Mouse (Mus musculus) liver, embryonic 15.5 days (tissue): ENCODE measurements around the gene Gm2000. TPM values are rescaled to one million over a fixed set of nuclear protein-coding genes. Genes with fewer than 3 reads are reported as not detected.
A peak's percentile ranks its signal among the peaks of the same experiment; 100 is the strongest.

Source experiments
- ATAC-seq: fragments of 200-750 bp; cut with Nextera tagmentation; 2 replicates; pipeline ENCODE4 v1.8.0; 2017; ENCODE audit warnings: moderate number of reproducible peaks, mild to moderate bottlenecking, moderate library complexity; ENCODE audit not compliant: insufficient read depth
- H3K27ac ChIP-seq: fragments of 300-500 bp; sonication (generic); replicated peaks from 2 replicates; pipeline ENCODE4 v1.5.1; 2015; ENCODE audit warnings: mild to moderate bottlenecking, inconsistent platforms
- H3K27me3 ChIP-seq: fragments of 300-500 bp; sonication (generic); 2 replicates; pipeline ENCODE4 v1.6.1; 2015; ENCODE audit warnings: mild to moderate bottlenecking, inconsistent platforms
- H3K36me3 ChIP-seq: fragments of 300-500 bp; sonication (generic); replicated peaks from 2 replicates; pipeline ENCODE4 v1.6.1; 2015; ENCODE audit warnings: moderate library complexity, mild to moderate bottlenecking, inconsistent platforms
- H3K4me1 ChIP-seq: fragments of 300-500 bp; sonication (generic); replicated peaks from 2 replicates; pipeline ENCODE4 v1.6.1; 2015; ENCODE audit warnings: inconsistent platforms
- H3K4me2 ChIP-seq: fragments of 300-500 bp; sonication (generic); 2 replicates; pipeline ENCODE4 v1.6.1; 2015; ENCODE audit warnings: moderate library complexity, mild to moderate bottlenecking, inconsistent platforms
- H3K4me3 ChIP-seq: fragments of 300-500 bp; sonication (generic); replicated peaks from 2 replicates; pipeline ENCODE4 v1.5.1; 2015; ENCODE audit warnings: mild to moderate bottlenecking, inconsistent platforms
- H3K9ac ChIP-seq: fragments of 300-500 bp; sonication (generic); 2 replicates; pipeline ENCODE4 v1.6.1; 2015; ENCODE audit warnings: moderate library complexity, mild to moderate bottlenecking, inconsistent platforms
- H3K9me3 ChIP-seq: fragments of 300-500 bp; sonication (generic); replicated peaks from 2 replicates; pipeline ENCODE4 v1.6.1; 2016; ENCODE audit warnings: inconsistent platforms
- WGBS: fragments of 180-500 bp; shearing (Covaris S2); methylation state at CpG from one replicate; pipeline ENCODE4 v1.1.7; 2015; ENCODE audit warnings: mixed read lengths; ENCODE audit not compliant: insufficient replicate concordance; 5-methylcytosine and 5-hydroxymethylcytosine counted together
- polyA plus RNA-seq: library from polyadenylated mRNA; unstranded; fragments of >200 nt; fragmentation: Nextera tagmentation; extraction: Ambion mirVana; gene quantifications from 2 replicates; pipeline ENCODE4 v1.2.1, GENCODE M21; 2015

Gene Gm2000
- polyA plus RNA-seq = 483 and 500 TPM in 2 replicates

GRCm38 (mm10) chr1:156365740-156366139 lies at the start of gene Gm2000:
Gene Gm2000, plus strand, starts transcription at chr1:156366040.
- Histone ChIP-seq H3K4me3 (no peak within 1 kb of the TSS), H3K4me1 (no peaks in the 10 kb centered on the region), H3K27me3 (no peaks in the 10 kb centered on the region), H3K9ac (no peak within 1 kb of the TSS), H3K9me3 (no peaks in the 10 kb centered on the region), H3K36me3 (no peaks in the 10 kb centered on the region), H3K27ac (no peak within 1 kb of the TSS), H3K4me2 (no peak within 1 kb of the TSS)
- no peak for ATAC-seq
- 76% methylated on average over 8 of the region's 8 CpGs for WGBS

- no peaks in the 10 kb centered on the region for H3K9me3 ChIP-seq
- ATAC-seq = no peak
- H3K4me1 ChIP-seq = no peaks in the 10 kb centered on the region
- H3K27me3 ChIP-seq = no peaks in the 10 kb centered on the region
- 63% methylated on average over 9 of the region's 9 CpGs for WGBS
- no peak overlapping the region for H3K9ac ChIP-seq
- no peaks in the 10 kb centered on the region for H3K36me3 ChIP-seq
- H3K4me2 ChIP-seq = no peak overlapping the region
- H3K27ac ChIP-seq = no peak overlapping the region
- H3K4me3 ChIP-seq = no peak overlapping the region
Measured at GRCm38 (mm10) chr1:156323126-156323525, 42.7 kb upstream of the Gm2000 start.

- 52% methylated on average over 4 of the region's 4 CpGs for WGBS
- H3K36me3 ChIP-seq = no peaks in the 10 kb centered on the region
- no peak overlapping the region for H3K9ac ChIP-seq
- no peak for ATAC-seq
- no peak overlapping the region for H3K27ac ChIP-seq
- no peaks in the 10 kb centered on the region for H3K27me3 ChIP-seq
- no peak overlapping the region for H3K4me2 ChIP-seq
- no peaks in the 10 kb centered on the region for H3K4me1 ChIP-seq
- H3K9me3 ChIP-seq = no peaks in the 10 kb centered on the region
- no peak overlapping the region for H3K4me3 ChIP-seq
Measured at GRCm38 (mm10) chr1:156340847-156341246, 25.0 kb upstream of the Gm2000 start.

- no peak for ATAC-seq
- Histone ChIP-seq H3K9ac (no peak overlapping the region), H3K4me1 (no peaks in the 10 kb centered on the region), H3K4me2 (no peak overlapping the region), H3K27me3 (no peaks in the 10 kb centered on the region), H3K4me3 (no peak overlapping the region), H3K27ac (no peak overlapping the region), H3K9me3 (no peaks in the 10 kb centered on the region), H3K36me3 (no peaks in the 10 kb centered on the region)
- WGBS = 52% methylated on average over 4 of the region's 4 CpGs
Measured at GRCm38 (mm10) chr1:156344433-156344832, 21.4 kb upstream of the Gm2000 start.

- 74% methylated on average over 4 of the region's 4 CpGs for WGBS
- Histone ChIP-seq H3K9me3 (no peaks in the 10 kb centered on the region), H3K27me3 (no peaks in the 10 kb centered on the region), H3K36me3 (no peaks in the 10 kb centered on the region), H3K27ac (no peak overlapping the region), H3K4me2 (no peak overlapping the region), H3K9ac (no peak overlapping the region), H3K4me1 (no peaks in the 10 kb centered on the region), H3K4me3 (no peak overlapping the region)
- ATAC-seq = no peak
Measured at GRCm38 (mm10) chr1:156345633-156346032, 20.2 kb upstream of the Gm2000 start.

- WGBS = 55% methylated on average over 4 of the region's 4 CpGs
- no peak for ATAC-seq
- Histone ChIP-seq H3K9me3 (no peaks in the 10 kb centered on the region), H3K4me1 (no peaks in the 10 kb centered on the region), H3K4me3 (no peak overlapping the region), H3K4me2 (no peak overlapping the region), H3K27ac (no peak overlapping the region), H3K36me3 (no peaks in the 10 kb centered on the region), H3K27me3 (no peaks in the 10 kb centered on the region), H3K9ac (no peak overlapping the region)
Measured at GRCm38 (mm10) chr1:156349031-156349430, 16.8 kb upstream of the Gm2000 start.

- H3K9me3 ChIP-seq = no peaks in the 10 kb centered on the region
- no peak overlapping the region for H3K4me2 ChIP-seq
- ATAC-seq = no peak
- H3K27ac ChIP-seq = no peak overlapping the region
- no peak overlapping the region for H3K4me3 ChIP-seq
- H3K4me1 ChIP-seq = no peaks in the 10 kb centered on the region
- H3K36me3 ChIP-seq = no peaks in the 10 kb centered on the region
- no peak overlapping the region for H3K9ac ChIP-seq
- H3K27me3 ChIP-seq = no peaks in the 10 kb centered on the region
- 56% methylated on average over 4 of the region's 4 CpGs for WGBS
Measured at GRCm38 (mm10) chr1:156350441-156350840, 15.4 kb upstream of the Gm2000 start.

GRCm38 (mm10) chr1:156352466-156352865 lies 13.4 kb upstream of the Gm2000 start:
- Histone ChIP-seq H3K4me2 (no peak overlapping the region), H3K9ac (no peak overlapping the region), H3K9me3 (no peaks in the 10 kb centered on the region), H3K4me1 (no peaks in the 10 kb centered on the region), H3K27ac (no peak overlapping the region), H3K36me3 (no peaks in the 10 kb centered on the region), H3K27me3 (no peaks in the 10 kb centered on the region), H3K4me3 (no peak overlapping the region)
- 66% methylated on average over 2 of the region's 2 CpGs for WGBS
- no peak for ATAC-seq

- no peak overlapping the region for H3K9ac ChIP-seq
- no peak for ATAC-seq
- no peak overlapping the region for H3K4me2 ChIP-seq
- no peaks in the 10 kb centered on the region for H3K9me3 ChIP-seq
- 68% methylated on average over 3 of the region's 3 CpGs for WGBS
- no peaks in the 10 kb centered on the region for H3K27me3 ChIP-seq
- H3K27ac ChIP-seq = no peak overlapping the region
- H3K4me1 ChIP-seq = no peaks in the 10 kb centered on the region
- no peak overlapping the region for H3K4me3 ChIP-seq
- H3K36me3 ChIP-seq = no peaks in the 10 kb centered on the region
Measured at GRCm38 (mm10) chr1:156381217-156381616, 15.4 kb downstream of the Gm2000 start.

- Histone ChIP-seq H3K4me3 (no peak overlapping the region), H3K9me3 (no peaks in the 10 kb centered on the region), H3K27ac (no peak overlapping the region), H3K9ac (no peak overlapping the region), H3K36me3 (no peaks in the 10 kb centered on the region), H3K4me1 (peaks cover 4% of the 10 kb centered on the region; the same call in 1 of the 2 replicates), H3K4me2 (no peak overlapping the region), H3K27me3 (no peaks in the 10 kb centered on the region)
- ATAC-seq = no peak
- WGBS = 29% methylated on average over 4 of the region's 4 CpGs
Measured at GRCm38 (mm10) chr1:156386232-156386631, 20.4 kb downstream of the Gm2000 start.

GRCm38 (mm10) chr1:156386880-156387279 lies 21.0 kb downstream of the Gm2000 start:
- no peak overlapping the region for H3K27ac ChIP-seq
- H3K27me3 ChIP-seq = no peaks in the 10 kb centered on the region
- no peaks in the 10 kb centered on the region for H3K9me3 ChIP-seq
- no peak overlapping the region for H3K4me3 ChIP-seq
- ATAC-seq = peak; percentile 69
- H3K36me3 ChIP-seq = no peaks in the 10 kb centered on the region
- H3K4me2 ChIP-seq = no peak overlapping the region
- 28% methylated on average over 3 of the region's 3 CpGs for WGBS
- peaks cover 4% of the 10 kb centered on the region; the same call in 1 of the 2 replicates for H3K4me1 ChIP-seq
- H3K9ac ChIP-seq = no peak overlapping the region

GRCm38 (mm10) chr1:156393148-156393547 lies 27.3 kb downstream of the Gm2000 start:
- WGBS = 41% methylated on average over 4 of the region's 4 CpGs
- Histone ChIP-seq H3K9me3 (no peaks in the 10 kb centered on the region), H3K4me3 (no peak overlapping the region), H3K27ac (no peak overlapping the region), H3K9ac (no peak overlapping the region), H3K27me3 (no peaks in the 10 kb centered on the region), H3K4me2 (no peak overlapping the region), H3K4me1 (no peaks in the 10 kb centered on the region), H3K36me3 (no peaks in the 10 kb centered on the region)
- peak; percentile 15; the same call in 1 of the 2 replicates for ATAC-seq
